Mouse (Mus musculus) heart, postnatal 0 days (tissue): Measurements from ENCODE around the gene Pcnx. TPM values are rescaled to one million over a fixed set of nuclear protein-coding genes. Genes with fewer than 3 reads are reported as not detected.

Experiments
- ATAC-seq: fragments of 200-750 bp; cut with Nextera tagmentation; 2 replicates; pipeline ENCODE4 v1.8.0; 2017; ENCODE audit warnings: low read depth, moderate number of reproducible peaks, moderate library complexity; ENCODE audit not compliant: insufficient read depth
- DNase-seq: peaks from one replicate; pipeline ENCODE4 v3.0.0-alpha.2; 2016; ENCODE audit warnings: low spot score
- H3K27ac ChIP-seq: fragments of 300-500 bp; sonication (generic); 2 replicates; pipeline ENCODE4 v1.5.1; 2014; ENCODE audit warnings: low read depth, mild to moderate bottlenecking
- H3K27me3 ChIP-seq: fragments of 300-500 bp; sonication (generic); 2 replicates; pipeline ENCODE4 v1.6.1; 2014; ENCODE audit warnings: low read length, mixed read lengths; ENCODE audit not compliant: control insufficient read depth, insufficient read depth
- H3K36me3 ChIP-seq: fragments of 300-500 bp; sonication (generic); replicated peaks from 2 replicates; pipeline ENCODE4 v1.6.1; 2014; ENCODE audit warnings: low read length, mixed read lengths; ENCODE audit not compliant: control insufficient read depth, insufficient read depth
- H3K4me1 ChIP-seq: fragments of 300-500 bp; sonication (generic); 2 replicates; pipeline ENCODE4 v1.6.1; 2014; ENCODE audit warnings: antibody characterized with exemption; ENCODE audit not compliant: control insufficient read depth, insufficient read depth
- H3K4me2 ChIP-seq: fragments of 300-500 bp; sonication (generic); 2 replicates; pipeline ENCODE4 v1.6.1; 2014; ENCODE audit warnings: low read depth, mild to moderate bottlenecking, low read length, moderate library complexity
- H3K4me3 ChIP-seq: fragments of 300-500 bp; sonication (generic); 2 replicates; pipeline ENCODE4 v1.5.1; 2014; ENCODE audit warnings: low read depth, low read length
- H3K9ac ChIP-seq: fragments of 300-500 bp; sonication (generic); replicated peaks from 2 replicates; pipeline ENCODE4 v1.6.1; 2014; ENCODE audit warnings: low read depth, low read length, mixed read lengths
- H3K9me3 ChIP-seq: fragments of 300-500 bp; sonication (generic); replicated peaks from 2 replicates; pipeline ENCODE4 v1.6.1; 2016; ENCODE audit warnings: low read length; ENCODE audit not compliant: control insufficient read depth
- CTCF ChIP-seq: IDR thresholded peaks from 2 replicates; pipeline ENCODE4 v1.5.1; 2016; ENCODE audit warnings: antibody characterized with exemption, control low read depth, low read depth
- EP300 ChIP-seq: IDR thresholded peaks from 2 replicates; pipeline ENCODE4 v1.6.1; 2016; ENCODE audit warnings: antibody characterized with exemption, low read depth
- whole genome bisulfite sequencing: fragments of 180-500 bp; shearing (Covaris S2); extraction: QIAGEN DNeasy Blood & Tissue Kit; methylation state at CpG from one replicate; pipeline ENCODE4 v1.1.7; 2014; 5-methylcytosine and 5-hydroxymethylcytosine counted together
- polyA plus RNA-seq: library from polyadenylated mRNA; unstranded; fragments of >200 nt; fragmentation: Nextera tagmentation; extraction: Ambion mirVana; gene quantifications from 2 replicates; pipeline ENCODE4 v1.2.1, GENCODE M21; 2015
- total RNA-seq: library from RNA; depleted of rRNA; stranded (reverse); fragments of >200 nt; gene quantifications from 2 replicates; pipeline ENCODE4 v1.2.3, GENCODE M21; 2014; ENCODE audit warnings: low replicate concordance

The Pcnx gene
- total and polyA plus RNA-seq, 2 experiments from 2014 or later = 9.3 to 37.4 TPM

DNA sequence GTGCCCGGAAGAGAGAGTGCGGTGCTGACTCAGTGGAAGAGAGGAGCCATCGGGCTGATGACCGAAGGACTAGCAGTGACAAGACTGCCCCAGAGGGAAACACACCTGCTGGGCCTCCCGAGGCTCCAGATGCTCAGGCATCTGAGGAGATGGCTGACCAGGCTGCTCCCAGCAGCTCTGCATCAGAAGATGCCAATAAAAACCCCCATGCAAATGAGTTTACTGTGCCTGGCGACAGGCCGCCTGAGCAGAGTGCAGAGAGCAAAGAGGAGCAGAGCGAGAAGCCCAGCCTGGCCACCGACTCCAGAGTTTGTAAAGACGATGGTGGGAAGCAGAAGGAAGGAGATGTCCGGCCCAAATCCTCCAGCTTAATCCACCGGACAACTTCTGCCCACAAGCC lies 58.5 kb downstream of the Pcnx start:
- Histone ChIP-seq H3K4me3 (no peak overlapping the region), H3K4me1 (no peaks in the 10 kb centered on the region)
- 89% methylated on average over 12 of the region's 12 CpGs for WGBS

DNA sequence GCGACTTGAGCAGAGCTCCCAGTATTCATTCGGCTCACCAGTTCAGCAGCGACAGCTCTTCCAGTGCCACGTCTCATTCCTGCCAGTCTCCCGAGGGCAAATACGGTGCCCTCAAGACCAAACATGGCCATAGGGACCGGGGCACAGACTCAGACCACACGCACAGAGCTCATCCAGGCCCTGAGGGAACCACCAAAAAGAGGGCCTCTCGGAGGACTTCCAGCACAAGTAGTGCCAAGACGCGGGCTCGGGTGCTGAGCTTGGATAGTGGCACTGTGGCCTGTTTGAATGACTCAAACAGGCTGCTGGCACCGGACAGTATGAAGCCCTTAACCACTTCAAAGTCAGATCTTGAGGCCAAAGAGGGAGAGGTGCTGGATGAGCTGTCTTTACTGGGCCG lies 59.1 kb downstream of the Pcnx start:
- TF ChIP-seq EP300 (no peak), CTCF (no peak)
- DNase-seq (no peak), ATAC-seq (no peak)
- no peak overlapping the region for H3K27ac ChIP-seq
- H3K4me1 ChIP-seq = no peaks in the 10 kb centered on the region
- peaks cover 38% of the 10 kb centered on the region for H3K36me3 ChIP-seq
- H3K4me2 ChIP-seq = no peak overlapping the region
- no peak overlapping the region for H3K4me3 ChIP-seq
- no peaks in the 10 kb centered on the region for H3K9me3 ChIP-seq
- H3K27me3 ChIP-seq = no peaks in the 10 kb centered on the region
- no peak overlapping the region for H3K9ac ChIP-seq
- WGBS = 86% methylated on average over 14 of the region's 14 CpGs

More for the DNA sequence above, 58.5 kb downstream of the Pcnx start:
- TF ChIP-seq CTCF (no peak), EP300 (no peak)
- no peak overlapping the region for H3K27ac ChIP-seq
- H3K27me3 ChIP-seq = no peaks in the 10 kb centered on the region
- peaks cover 43% of the 10 kb centered on the region for H3K36me3 ChIP-seq
- DNase-seq (no peak), ATAC-seq (no peak)
- no peak overlapping the region for H3K9ac ChIP-seq
- H3K9me3 ChIP-seq = no peaks in the 10 kb centered on the region
- no peak overlapping the region for H3K4me2 ChIP-seq

DNA sequence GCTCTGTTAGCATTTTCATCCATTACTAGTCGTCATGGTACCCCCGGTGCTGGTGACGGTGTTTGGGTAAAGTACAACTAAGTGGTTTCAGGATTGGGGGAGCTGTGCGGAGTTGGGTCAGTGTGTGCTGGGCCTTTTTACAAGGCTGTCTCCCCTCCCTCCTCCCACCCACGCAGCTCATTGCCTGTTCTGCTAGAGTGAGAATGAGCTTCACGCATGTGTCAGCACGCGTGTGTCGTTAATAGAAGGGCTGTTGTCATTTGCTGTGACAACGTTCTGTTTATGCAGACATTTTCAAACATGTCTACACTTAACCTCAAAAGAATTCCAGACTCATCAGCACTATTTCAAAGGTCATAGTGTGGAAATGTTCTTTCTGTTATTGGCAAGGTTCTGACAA lies 60.2 kb downstream of the Pcnx start:
- no peak for DNase-seq
- no peak overlapping the region for H3K9ac ChIP-seq
- H3K27me3 ChIP-seq = no peaks in the 10 kb centered on the region
- no peak overlapping the region for H3K4me3 ChIP-seq
- 84% methylated on average over 10 of the region's 10 CpGs for WGBS
- TF ChIP-seq CTCF (no peak), EP300 (no peak)
- no peaks in the 10 kb centered on the region for H3K9me3 ChIP-seq
- no peaks in the 10 kb centered on the region for H3K4me1 ChIP-seq
- ATAC-seq = no peak
- H3K36me3 ChIP-seq = peaks cover 35% of the 10 kb centered on the region
- no peak overlapping the region for H3K4me2 ChIP-seq
- no peak overlapping the region for H3K27ac ChIP-seq

DNA sequence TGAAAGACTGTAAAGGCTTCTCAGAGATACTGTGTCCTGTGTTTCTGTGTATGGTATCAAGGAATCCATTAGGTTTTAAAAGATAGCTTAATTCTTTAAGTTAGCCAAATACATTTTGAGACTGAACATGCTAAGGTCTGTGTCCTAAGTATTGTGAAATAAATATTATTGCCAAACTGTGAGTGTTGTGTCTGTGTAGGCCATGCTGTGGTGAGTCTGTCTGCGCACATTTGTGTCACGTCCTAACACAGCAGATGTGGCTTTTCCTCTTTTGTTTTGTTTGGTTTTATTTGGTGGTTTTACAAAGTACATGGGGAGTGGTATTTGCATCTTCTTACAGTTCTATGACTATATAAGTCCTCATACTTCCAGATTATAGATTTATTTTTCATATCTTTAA lies 60.8 kb downstream of the Pcnx start:
- WGBS = 90% methylated on average over 2 of the region's 2 CpGs
- Histone ChIP-seq H3K27me3 (no peaks in the 10 kb centered on the region), H3K9ac (no peak overlapping the region), H3K36me3 (peaks cover 35% of the 10 kb centered on the region), H3K27ac (no peak overlapping the region), H3K4me1 (no peaks in the 10 kb centered on the region), H3K4me3 (no peak overlapping the region), H3K9me3 (no peaks in the 10 kb centered on the region), H3K4me2 (no peak overlapping the region)
- no peak for TF ChIP-seq EP300
- TF ChIP-seq CTCF = no peak
- ATAC-seq (no peak), DNase-seq (no peak)

DNA sequence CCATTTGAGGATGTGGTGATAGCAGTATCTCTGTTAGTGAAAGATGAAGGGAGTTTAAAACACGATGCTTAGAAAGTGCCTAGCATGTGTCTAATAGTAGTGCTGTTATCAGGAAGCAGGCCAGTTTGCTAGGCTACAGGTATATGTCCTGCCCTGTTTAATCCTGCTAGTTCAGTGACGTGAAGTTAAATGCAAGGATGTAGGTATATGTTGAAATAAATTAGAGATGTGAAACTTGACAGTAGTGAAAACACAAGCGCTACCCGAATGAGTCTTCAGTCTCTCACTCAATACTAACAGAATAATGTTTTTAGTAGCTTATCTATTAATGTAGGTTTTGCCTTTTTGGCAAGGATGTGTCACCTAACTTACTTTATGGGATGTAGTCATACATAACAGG lies 62.0 kb downstream of the Pcnx start:
- no peaks in the 10 kb centered on the region for H3K27me3 ChIP-seq
- 65% methylated on average over 4 of the region's 4 CpGs for WGBS
- H3K4me1 ChIP-seq = no peaks in the 10 kb centered on the region
- H3K27ac ChIP-seq = no peak overlapping the region
- no peak overlapping the region for H3K4me2 ChIP-seq
- ATAC-seq = no peak
- H3K9ac ChIP-seq = no peak overlapping the region
- TF ChIP-seq CTCF (no peak), EP300 (no peak)
- H3K9me3 ChIP-seq = no peaks in the 10 kb centered on the region
- H3K36me3 ChIP-seq = peaks cover 31% of the 10 kb centered on the region
- H3K4me3 ChIP-seq = no peak overlapping the region
- no peak for DNase-seq

DNA sequence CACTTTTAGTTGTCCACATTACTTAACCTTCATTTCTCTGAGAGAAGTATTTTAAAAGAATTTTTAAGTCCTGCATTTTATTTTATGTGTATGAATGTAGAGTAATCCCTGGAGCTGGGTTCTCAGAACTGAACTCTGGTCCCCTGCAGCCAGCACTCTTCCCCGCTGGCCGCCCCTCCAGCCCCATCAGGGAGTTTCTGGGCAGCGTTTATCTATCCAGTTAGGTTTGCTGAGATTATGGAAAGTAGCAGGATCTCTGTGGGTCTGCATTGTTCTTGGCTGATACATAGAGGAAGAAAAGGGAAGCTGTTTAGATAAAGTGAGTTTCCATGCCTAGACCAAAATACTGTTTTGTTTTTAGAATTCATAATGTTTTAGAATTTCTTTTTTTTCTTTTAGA lies 63.0 kb downstream of the Pcnx start:
- ATAC-seq (no peak), DNase-seq (no peak)
- 18% methylated on average over 3 of the region's 3 CpGs for WGBS
- no peaks in the 10 kb centered on the region for H3K27me3 ChIP-seq
- H3K27ac ChIP-seq = 0 out of 2 replicates have a peak overlapping the region, but pooled peaks have one; percentile 0
- H3K4me1 ChIP-seq = no peaks in the 10 kb centered on the region
- no peak for TF ChIP-seq CTCF
- no peak for TF ChIP-seq EP300
- H3K4me2 ChIP-seq = no peak overlapping the region
- peaks cover 22% of the 10 kb centered on the region for H3K36me3 ChIP-seq
- H3K9me3 ChIP-seq = no peaks in the 10 kb centered on the region
- no peak overlapping the region for H3K9ac ChIP-seq
- no peak overlapping the region for H3K4me3 ChIP-seq
